Mouse (Mus musculus): Measurements from ENCODE around the gene Gstm2. TPM values are rescaled to one million over a fixed set of nuclear protein-coding genes. Genes with fewer than 3 reads are reported as not detected.

Gene Gstm2
- polyA plus RNA-seq, 1 experiment from 2014 or later = 103 TPM

GRCm38 (mm10) chr3:108014098-108014973 is 28.1 kb upstream of the Gstm2 start:
- 67% methylated on average over 8 of the region's 8 CpGs for WGBS
- no peak overlapping the region for H3K27ac ChIP-seq (ENCODE audit: low read depth)

GRCm38 (mm10) chr3:108013331-108013871 is 27.1 kb upstream of the Gstm2 start:
- no peak overlapping the region for H3K9ac ChIP-seq
- no peak overlapping the region for H3K27ac ChIP-seq (ENCODE audit: low read depth)
- no peaks in the 10 kb centered on the region for H3K36me3 ChIP-seq (ENCODE audit: insufficient read depth)
- no peaks in the 10 kb centered on the region for H3K9me3 ChIP-seq (ENCODE audit: low read depth, low read length)
- H3K4me3 ChIP-seq (ENCODE audit: low read depth, low read length) = no peak overlapping the region
- TF ChIP-seq CTCF (IDR thresholded peaks at IDR 0.05; ENCODE audit: low read depth) = no peak
- WGBS = 67% methylated on average over 4 of the region's 4 CpGs
- DNase-seq (peak; percentile 21), ATAC-seq (ENCODE audit: insufficient read depth) (no peak)
- H3K27me3 ChIP-seq (ENCODE audit: insufficient read depth, low read length) = no peaks in the 10 kb centered on the region
- peaks cover 2% of the 10 kb centered on the region for H3K4me1 ChIP-seq (ENCODE audit: insufficient read depth)
- H3K4me2 ChIP-seq = no peak overlapping the region

More at GRCm38 (mm10) chr3:108014098-108014973, 28.1 kb upstream of the Gstm2 start:
- Histone ChIP-seq H3K9ac (no peak overlapping the region), H3K9me3 (ENCODE audit: low read depth, low read length) (no peaks in the 10 kb centered on the region), H3K27me3 (ENCODE audit: insufficient read depth, low read length) (no peaks in the 10 kb centered on the region), H3K4me2 (no peak overlapping the region), H3K4me1 (ENCODE audit: insufficient read depth) (peaks cover 5% of the 10 kb centered on the region), H3K36me3 (ENCODE audit: insufficient read depth) (no peaks in the 10 kb centered on the region), H3K4me3 (ENCODE audit: low read depth, low read length) (no peak overlapping the region)
- no peak for TF ChIP-seq CTCF (IDR thresholded peaks at IDR 0.05; ENCODE audit: low read depth)
- no peak for DNase-seq
- no peak for ATAC-seq (ENCODE audit: insufficient read depth)

- H3K27me3 ChIP-seq (ENCODE audit: insufficient read depth, low read length) = no peaks in the 10 kb centered on the region
- H3K36me3 ChIP-seq (ENCODE audit: insufficient read depth) = no peaks in the 10 kb centered on the region
- TF ChIP-seq CTCF (IDR thresholded peaks at IDR 0.05; ENCODE audit: low read depth) = no peak
- no peak overlapping the region for H3K4me2 ChIP-seq
- no peak overlapping the region; the same call in 1 of the 2 replicates for H3K9ac ChIP-seq
- 64% methylated on average over 3 of the region's 3 CpGs for WGBS
- ATAC-seq (ENCODE audit: insufficient read depth) (no peak), DNase-seq (no peak)
- H3K4me3 ChIP-seq (ENCODE audit: low read depth, low read length) = no peak overlapping the region
- no peak overlapping the region for H3K27ac ChIP-seq (ENCODE audit: low read depth)
- no peaks in the 10 kb centered on the region for H3K4me1 ChIP-seq (ENCODE audit: insufficient read depth)
- H3K9me3 ChIP-seq (ENCODE audit: low read depth, low read length) = no peaks in the 10 kb centered on the region
Observed at GRCm38 (mm10) chr3:108011558-108011957, 25.3 kb upstream of the Gstm2 start.

- 0 out of 2 replicates have a peak, but pooled peaks have one; percentile 44 for ATAC-seq (ENCODE audit: insufficient read depth)
- WGBS = 45% methylated on average over 2 of the region's 2 CpGs
- H3K9me3 ChIP-seq (ENCODE audit: low read depth, low read length) = no peaks in the 10 kb centered on the region
Observed at GRCm38 (mm10) chr3:108010286-108010685, 24.0 kb upstream of the Gstm2 start.

GRCm38 (mm10) chr3:108002021-108002420 is 15.8 kb upstream of the Gstm2 start:
- 46% methylated on average over 8 of the region's 8 CpGs for WGBS
- Histone ChIP-seq H3K4me3 (ENCODE audit: low read depth, low read length) (no peak overlapping the region), H3K4me1 (ENCODE audit: insufficient read depth) (no peaks in the 10 kb centered on the region), H3K4me2 (no peak overlapping the region), H3K36me3 (ENCODE audit: insufficient read depth) (no peaks in the 10 kb centered on the region), H3K9ac (no peak overlapping the region), H3K9me3 (ENCODE audit: low read depth, low read length) (no peaks in the 10 kb centered on the region), H3K27ac (ENCODE audit: low read depth) (no peak overlapping the region), H3K27me3 (ENCODE audit: insufficient read depth, low read length) (no peaks in the 10 kb centered on the region)
- no peak for TF ChIP-seq CTCF (IDR thresholded peaks at IDR 0.05; ENCODE audit: low read depth)
- ATAC-seq (ENCODE audit: insufficient read depth) (no peak), DNase-seq (peak; percentile 45)

More at GRCm38 (mm10) chr3:108010286-108010685, 24.0 kb upstream of the Gstm2 start:
- Histone ChIP-seq H3K27me3 (ENCODE audit: insufficient read depth, low read length) (no peaks in the 10 kb centered on the region), H3K9ac (no peak overlapping the region), H3K4me3 (ENCODE audit: low read depth, low read length) (no peak overlapping the region), H3K27ac (ENCODE audit: low read depth) (no peak overlapping the region), H3K4me2 (no peak overlapping the region), H3K36me3 (ENCODE audit: insufficient read depth) (no peaks in the 10 kb centered on the region), H3K4me1 (ENCODE audit: insufficient read depth) (no peaks in the 10 kb centered on the region)
- DNase-seq = peak; percentile 57
- TF ChIP-seq CTCF (IDR thresholded peaks at IDR 0.05; ENCODE audit: low read depth) = no peak

- TF ChIP-seq CTCF (IDR thresholded peaks at IDR 0.05; ENCODE audit: low read depth) = no peak
- ATAC-seq (ENCODE audit: insufficient read depth) (no peak), DNase-seq (peak; percentile 8)
- no peak overlapping the region for H3K4me2 ChIP-seq
- no peak overlapping the region for H3K9ac ChIP-seq
- H3K36me3 ChIP-seq (ENCODE audit: insufficient read depth) = no peaks in the 10 kb centered on the region
- no peak overlapping the region for H3K4me3 ChIP-seq (ENCODE audit: low read depth, low read length)
- H3K27me3 ChIP-seq (ENCODE audit: insufficient read depth, low read length) = no peaks in the 10 kb centered on the region
- no peak overlapping the region for H3K27ac ChIP-seq (ENCODE audit: low read depth)
- no peaks in the 10 kb centered on the region for H3K4me1 ChIP-seq (ENCODE audit: insufficient read depth)
- no peaks in the 10 kb centered on the region for H3K9me3 ChIP-seq (ENCODE audit: low read depth, low read length)
- WGBS = 70% methylated on average over 3 of the region's 3 CpGs
Observed at GRCm38 (mm10) chr3:107999491-107999890, 13.2 kb upstream of the Gstm2 start.

- no peak overlapping the region for H3K4me3 ChIP-seq (ENCODE audit: low read depth, low read length)
- H3K27me3 ChIP-seq (ENCODE audit: insufficient read depth, low read length) = no peaks in the 10 kb centered on the region
- no peak for DNase-seq
- no peak for TF ChIP-seq CTCF (IDR thresholded peaks at IDR 0.05; ENCODE audit: low read depth)
- no peaks in the 10 kb centered on the region for H3K9me3 ChIP-seq (ENCODE audit: low read depth, low read length)
- no peaks in the 10 kb centered on the region for H3K4me1 ChIP-seq (ENCODE audit: insufficient read depth)
- WGBS = 81% methylated on average over 3 of the region's 3 CpGs
- H3K36me3 ChIP-seq (ENCODE audit: insufficient read depth) = no peaks in the 10 kb centered on the region
- no peak for ATAC-seq (ENCODE audit: insufficient read depth)
- H3K9ac ChIP-seq = no peak overlapping the region
- no peak overlapping the region for H3K27ac ChIP-seq (ENCODE audit: low read depth)
- H3K4me2 ChIP-seq = no peak overlapping the region
Observed at GRCm38 (mm10) chr3:107998591-107998990, 12.3 kb upstream of the Gstm2 start.

Measured in lung, embryonic 14.5 days (tissue).